Mouse (Mus musculus) cerebellum, adult 2 months (tissue): ENCODE data around the gene Fgd5.

ENCODE experiments used
- CTCF ChIP-seq: fragments of 200-500 bp; IDR thresholded peaks from 2 replicates; pipeline ENCODE4 v1.5.1; 2011; ENCODE audit warnings: low read depth, mild to moderate bottlenecking, control low read depth, low read length, moderate library complexity, borderline replicate concordance; ENCODE audit not compliant: insufficient read depth
- POLR2A ChIP-seq: fragments of 200-500 bp; IDR thresholded peaks from 2 replicates; pipeline ENCODE4 v1.6.1; 2011; ENCODE audit warnings: low read length, control low read depth, borderline replicate concordance; ENCODE audit not compliant: insufficient read depth

DNA sequence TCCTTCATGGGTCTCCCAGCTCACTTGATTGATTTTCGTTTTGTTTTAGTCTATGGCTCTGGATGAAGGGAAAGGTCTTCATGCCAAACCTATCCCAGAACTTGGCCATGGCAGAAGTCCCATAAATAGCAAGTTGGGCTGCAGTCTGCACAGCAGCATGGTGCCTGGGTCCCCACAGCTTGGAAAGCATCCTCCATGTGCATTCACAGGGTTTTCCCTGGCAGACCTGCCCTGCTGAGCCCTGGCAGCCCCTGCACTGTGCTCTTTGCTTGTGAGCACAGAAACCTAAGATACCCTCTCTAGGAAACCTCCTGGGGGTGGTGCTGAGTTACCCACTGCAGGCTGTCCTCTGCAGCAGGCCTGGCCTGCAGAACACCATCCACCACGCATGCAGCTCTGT, 32.2 kb downstream of the Fgd5 start:
- no peak for TF ChIP-seq POLR2A
- TF ChIP-seq CTCF, result no peak
